Mouse (Mus musculus) liver, embryonic 15.5 days (tissue): ENCODE results near the gene Pde4d. TPM values are rescaled to one million over a fixed set of nuclear protein-coding genes. Genes with fewer than 3 reads are reported as not detected.

Source experiments
- ATAC-seq: fragments of 200-750 bp; cut with Nextera tagmentation; 2 replicates; pipeline ENCODE4 v1.8.0; 2017; ENCODE audit warnings: moderate number of reproducible peaks, mild to moderate bottlenecking, moderate library complexity; ENCODE audit not compliant: insufficient read depth
- H3K27ac ChIP-seq: fragments of 300-500 bp; sonication (generic); replicated peaks from 2 replicates; pipeline ENCODE4 v1.5.1; 2015; ENCODE audit warnings: mild to moderate bottlenecking, inconsistent platforms
- H3K27me3 ChIP-seq: fragments of 300-500 bp; sonication (generic); 2 replicates; pipeline ENCODE4 v1.6.1; 2015; ENCODE audit warnings: mild to moderate bottlenecking, inconsistent platforms
- H3K36me3 ChIP-seq: fragments of 300-500 bp; sonication (generic); replicated peaks from 2 replicates; pipeline ENCODE4 v1.6.1; 2015; ENCODE audit warnings: moderate library complexity, mild to moderate bottlenecking, inconsistent platforms
- H3K4me1 ChIP-seq: fragments of 300-500 bp; sonication (generic); replicated peaks from 2 replicates; pipeline ENCODE4 v1.6.1; 2015; ENCODE audit warnings: inconsistent platforms
- H3K4me2 ChIP-seq: fragments of 300-500 bp; sonication (generic); 2 replicates; pipeline ENCODE4 v1.6.1; 2015; ENCODE audit warnings: moderate library complexity, mild to moderate bottlenecking, inconsistent platforms
- H3K4me3 ChIP-seq: fragments of 300-500 bp; sonication (generic); replicated peaks from 2 replicates; pipeline ENCODE4 v1.5.1; 2015; ENCODE audit warnings: mild to moderate bottlenecking, inconsistent platforms
- H3K9ac ChIP-seq: fragments of 300-500 bp; sonication (generic); 2 replicates; pipeline ENCODE4 v1.6.1; 2015; ENCODE audit warnings: moderate library complexity, mild to moderate bottlenecking, inconsistent platforms
- H3K9me3 ChIP-seq: fragments of 300-500 bp; sonication (generic); replicated peaks from 2 replicates; pipeline ENCODE4 v1.6.1; 2016; ENCODE audit warnings: inconsistent platforms
- WGBS: fragments of 180-500 bp; shearing (Covaris S2); methylation state at CpG from one replicate; pipeline ENCODE4 v1.1.7; 2015; ENCODE audit warnings: mixed read lengths; ENCODE audit not compliant: insufficient replicate concordance; 5-methylcytosine and 5-hydroxymethylcytosine counted together
- polyA plus RNA-seq: library from polyadenylated mRNA; unstranded; fragments of >200 nt; fragmentation: Nextera tagmentation; extraction: Ambion mirVana; gene quantifications from 2 replicates; pipeline ENCODE4 v1.2.1, GENCODE M21; 2015

The Pde4d gene
- polyA plus RNA-seq, 1 experiment from 2014 or later: 13.2 TPM

DNA sequence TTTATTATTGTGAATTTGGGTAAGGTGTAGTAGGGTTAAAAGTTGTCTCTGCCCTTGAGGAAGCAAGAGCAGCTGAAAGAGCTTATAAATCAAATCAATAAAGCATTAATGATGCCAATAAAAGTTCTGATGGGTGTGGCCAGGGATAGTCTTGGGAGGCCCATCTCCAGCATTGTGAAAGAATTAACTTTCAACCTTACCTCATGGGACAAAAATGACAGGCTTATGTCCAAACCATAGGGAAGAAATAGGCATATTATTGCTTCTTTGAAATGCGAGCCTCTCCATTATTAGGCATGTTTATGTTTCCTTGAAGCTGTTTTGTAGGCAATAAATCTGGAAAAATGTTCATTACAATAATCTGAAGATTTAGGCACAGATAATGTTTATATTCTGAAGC lies 10.7 kb upstream of the Pde4d start:
- Histone ChIP-seq H3K27me3 (no peaks in the 10 kb centered on the region), H3K9ac (no peak overlapping the region), H3K4me2 (no peak overlapping the region), H3K36me3 (no peaks in the 10 kb centered on the region), H3K27ac (no peak overlapping the region), H3K4me1 (no peaks in the 10 kb centered on the region), H3K9me3 (no peaks in the 10 kb centered on the region), H3K4me3 (no peak overlapping the region)
- 64% methylated on average over 1 of the region's 1 CpGs for WGBS
- ATAC-seq: no peak

DNA sequence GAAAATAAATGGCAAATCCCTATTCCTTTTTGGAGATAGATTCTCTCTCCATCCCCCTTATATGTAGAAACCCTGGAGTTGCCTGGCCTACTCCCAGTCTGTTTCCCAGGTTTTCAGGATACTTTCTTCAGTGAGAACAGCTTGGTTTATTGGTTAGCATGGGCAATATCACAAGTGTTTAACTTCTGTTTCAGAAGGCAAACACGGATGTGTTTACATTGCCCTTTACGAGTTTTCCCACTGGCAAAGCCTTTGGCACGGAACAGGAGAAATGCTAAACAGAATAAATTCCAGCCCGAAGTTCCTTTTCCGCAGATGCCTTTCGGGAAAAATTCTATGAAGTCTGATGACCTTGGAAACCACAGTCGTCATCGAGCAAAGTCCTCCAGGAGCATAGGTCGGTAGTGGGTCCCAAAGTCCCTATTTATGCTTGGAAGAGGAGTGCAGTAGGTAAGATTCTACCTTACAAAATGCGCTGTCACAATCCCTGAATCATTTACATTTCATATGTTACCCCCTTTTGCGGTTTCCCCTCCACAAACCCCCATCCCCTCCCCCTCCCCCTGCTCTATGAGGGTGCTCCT lies 1.3 kb upstream of the Pde4d start:
- no peak overlapping the region; the same call in 1 of the 2 replicates for H3K4me2 ChIP-seq
- peaks cover 4% of the 10 kb centered on the region; the same call in 1 of the 2 replicates for H3K4me1 ChIP-seq
- no peak for ATAC-seq
- no peak overlapping the region for H3K27ac ChIP-seq
- no peak overlapping the region for H3K9ac ChIP-seq
- H3K4me3 ChIP-seq: no peak overlapping the region
- no peaks in the 10 kb centered on the region for H3K27me3 ChIP-seq
- H3K36me3 ChIP-seq: no peaks in the 10 kb centered on the region
- WGBS: 60% methylated on average over 11 of the region's 11 CpGs
- no peaks in the 10 kb centered on the region for H3K9me3 ChIP-seq

DNA sequence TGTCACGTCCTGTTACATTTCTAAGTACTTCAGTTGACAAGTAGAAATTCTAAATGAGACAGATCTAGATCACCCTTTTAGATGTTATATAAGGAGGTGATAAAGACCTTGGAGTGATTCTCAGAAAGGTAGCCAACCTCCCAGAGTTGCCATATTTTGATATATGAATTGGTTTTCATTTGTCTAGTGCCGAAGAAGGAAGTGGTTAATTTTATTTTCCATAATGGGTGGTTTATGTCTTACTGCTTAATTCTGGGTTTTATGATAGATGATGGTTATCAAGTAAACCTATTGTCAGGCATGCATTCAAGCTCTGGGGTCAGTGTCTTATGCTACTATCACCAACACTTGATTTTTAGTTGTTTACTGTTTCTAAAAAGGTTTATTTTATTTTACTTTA lies 1.4 kb downstream of the Pde4d start:
- no peak for ATAC-seq
- no peaks in the 10 kb centered on the region for H3K9me3 ChIP-seq
- H3K4me3 ChIP-seq: no peak overlapping the region
- no peak overlapping the region for H3K9ac ChIP-seq
- H3K4me2 ChIP-seq: no peak overlapping the region
- 41% methylated on average over 2 of the region's 2 CpGs for WGBS
- H3K4me1 ChIP-seq: peaks cover 4% of the 10 kb centered on the region; the same call in 1 of the 2 replicates
- no peaks in the 10 kb centered on the region for H3K36me3 ChIP-seq
- no peaks in the 10 kb centered on the region for H3K27me3 ChIP-seq
- H3K27ac ChIP-seq: no peak overlapping the region

DNA sequence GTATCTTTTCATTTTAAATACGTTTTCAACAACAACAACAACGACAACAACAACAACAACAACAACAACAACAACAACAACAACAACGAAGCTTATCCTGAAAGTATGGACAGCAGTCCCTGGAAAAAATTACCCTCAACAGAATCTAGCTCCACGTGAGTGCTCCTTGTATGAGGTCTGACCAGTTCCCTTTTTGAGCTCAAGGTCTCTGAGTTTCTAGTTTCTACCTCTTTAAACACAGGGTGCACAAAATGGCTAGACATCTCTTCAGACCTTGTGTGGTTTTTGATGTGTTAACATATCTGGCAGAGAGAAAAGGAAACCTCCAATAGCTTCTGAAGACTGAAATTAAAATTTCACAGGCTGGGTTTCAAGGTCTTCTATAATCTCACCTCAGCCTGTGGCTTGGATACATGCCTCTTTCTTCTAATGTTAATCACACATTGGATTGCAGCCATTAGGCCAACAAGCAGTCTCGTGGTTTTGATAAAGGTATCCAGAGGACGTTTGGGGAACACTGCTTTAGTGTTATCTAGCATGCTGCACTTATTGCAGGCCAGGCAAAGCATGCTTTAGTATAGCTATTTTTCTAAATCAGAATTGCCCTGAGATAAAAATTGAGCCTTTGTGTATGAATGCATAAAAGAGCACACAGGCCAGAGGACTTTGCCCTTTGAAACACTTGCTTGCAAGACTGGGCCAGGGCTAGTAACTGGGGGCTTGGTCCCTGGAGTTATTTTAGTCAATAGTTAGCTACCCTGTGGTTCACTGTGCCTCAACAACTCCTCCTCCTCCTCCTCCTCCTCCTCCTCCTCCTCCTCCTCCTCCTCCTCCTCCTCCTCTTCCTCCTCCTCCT lies 3.5 kb downstream of the Pde4d start:
- H3K4me2 ChIP-seq: no peak overlapping the region
- H3K27ac ChIP-seq: no peak overlapping the region
- H3K27me3 ChIP-seq: no peaks in the 10 kb centered on the region
- WGBS: 30% methylated on average over 6 of the region's 6 CpGs
- no peaks in the 10 kb centered on the region for H3K36me3 ChIP-seq
- H3K4me1 ChIP-seq: peaks cover 4% of the 10 kb centered on the region; the same call in 1 of the 2 replicates
- no peaks in the 10 kb centered on the region for H3K9me3 ChIP-seq
- ATAC-seq: no peak
- H3K4me3 ChIP-seq: no peak overlapping the region
- H3K9ac ChIP-seq: no peak overlapping the region

DNA sequence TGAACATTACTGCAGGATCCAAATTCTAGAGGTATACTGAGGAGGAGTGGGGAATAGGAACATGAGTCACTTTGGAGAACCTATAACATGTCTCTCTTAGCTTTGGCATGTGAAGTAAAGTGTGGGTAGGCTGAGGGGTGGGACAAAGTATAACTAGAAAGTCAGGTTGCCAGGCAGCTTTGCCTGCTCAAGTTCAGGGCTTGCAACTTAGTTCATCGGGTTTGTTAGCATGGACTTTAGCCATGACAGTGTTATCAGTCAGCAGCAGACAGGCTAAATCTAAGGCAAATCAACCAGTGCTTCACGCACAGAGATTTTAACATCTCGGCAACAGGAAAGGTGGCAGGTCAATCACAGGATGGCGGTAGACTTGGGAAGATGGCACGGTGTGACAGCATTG lies 12.8 kb downstream of the Pde4d start:
- Histone ChIP-seq H3K9ac (no peak overlapping the region), H3K4me2 (no peak overlapping the region), H3K4me3 (no peak overlapping the region), H3K9me3 (no peaks in the 10 kb centered on the region), H3K27me3 (no peaks in the 10 kb centered on the region), H3K27ac (no peak overlapping the region), H3K36me3 (no peaks in the 10 kb centered on the region), H3K4me1 (no peaks in the 10 kb centered on the region)
- WGBS: 47% methylated on average over 5 of the region's 5 CpGs
- ATAC-seq: no peak

DNA sequence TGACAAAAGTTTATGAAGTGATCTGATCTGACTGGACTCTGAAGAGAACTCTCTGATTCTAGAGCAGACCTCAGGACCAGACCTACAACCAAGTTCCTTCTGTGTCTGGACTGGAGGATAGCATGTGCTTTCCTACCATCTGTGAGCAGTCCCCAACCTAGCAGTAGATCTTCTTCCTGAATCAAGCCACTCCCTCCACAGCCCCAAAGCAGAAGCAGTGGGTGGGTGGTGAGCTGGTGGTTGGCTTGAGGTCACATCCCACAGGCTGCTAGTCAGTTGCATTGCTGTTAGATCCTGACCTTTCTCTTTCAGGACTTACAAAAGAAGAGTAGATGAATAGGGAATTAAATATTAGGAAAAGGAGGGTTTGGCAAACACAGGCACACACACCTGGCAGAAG lies 16.0 kb downstream of the Pde4d start:
- no peak overlapping the region for H3K9ac ChIP-seq
- H3K36me3 ChIP-seq: no peaks in the 10 kb centered on the region
- H3K4me3 ChIP-seq: no peak overlapping the region
- H3K4me1 ChIP-seq: no peaks in the 10 kb centered on the region
- no peaks in the 10 kb centered on the region for H3K9me3 ChIP-seq
- ATAC-seq: no peak
- no peaks in the 10 kb centered on the region for H3K27me3 ChIP-seq
- no peak overlapping the region for H3K4me2 ChIP-seq
- H3K27ac ChIP-seq: no peak overlapping the region

DNA sequence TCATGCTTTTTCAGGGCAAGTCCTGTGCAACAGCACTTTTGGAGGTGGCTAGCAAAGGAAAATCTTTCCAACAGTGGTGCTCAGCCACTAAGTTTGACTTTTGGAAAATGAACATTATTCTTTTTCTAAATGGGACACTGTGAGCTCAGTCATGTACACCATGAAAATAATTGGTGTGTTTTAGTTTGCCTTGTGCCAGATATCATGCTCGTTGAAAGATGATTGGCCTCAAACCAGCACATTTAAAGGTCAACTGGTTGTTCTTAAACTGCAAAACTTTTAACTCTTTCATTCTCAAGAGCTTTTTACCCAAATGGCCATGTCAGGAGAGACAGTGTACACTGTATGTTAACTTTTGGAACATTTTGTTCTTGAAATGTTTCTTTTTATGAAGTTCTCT lies 17.3 kb downstream of the Pde4d start:
- Histone ChIP-seq H3K36me3 (no peaks in the 10 kb centered on the region), H3K9me3 (no peaks in the 10 kb centered on the region), H3K4me3 (no peak overlapping the region), H3K4me1 (no peaks in the 10 kb centered on the region), H3K27ac (no peak overlapping the region), H3K9ac (no peak overlapping the region), H3K4me2 (no peak overlapping the region), H3K27me3 (no peaks in the 10 kb centered on the region)
- ATAC-seq: no peak
- WGBS: 46% methylated on average over 1 of the region's 1 CpGs

DNA sequence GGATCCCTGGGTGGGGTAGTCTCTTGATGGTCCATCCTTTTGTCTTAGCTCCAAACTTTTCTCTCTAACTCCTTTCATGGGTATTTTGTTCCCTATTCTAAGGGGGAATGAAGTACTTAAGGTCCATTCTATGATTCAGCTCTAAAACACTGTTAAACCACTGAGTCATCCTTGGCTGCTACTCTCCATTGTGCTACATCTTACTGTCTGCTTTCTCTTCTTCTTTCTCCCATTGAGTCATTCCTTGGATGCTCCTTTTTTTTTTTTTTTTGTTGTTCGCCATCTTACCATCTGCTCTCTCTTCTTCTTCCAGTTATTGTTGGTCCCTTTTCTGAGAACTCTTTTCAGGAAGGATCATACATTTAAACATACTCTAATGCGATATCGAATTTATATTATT lies 30.7 kb downstream of the Pde4d start:
- no peak overlapping the region for H3K27ac ChIP-seq
- ATAC-seq: no peak
- WGBS: 69% methylated on average over 3 of the region's 3 CpGs
- no peak overlapping the region for H3K4me3 ChIP-seq
- H3K4me2 ChIP-seq: no peak overlapping the region
- H3K27me3 ChIP-seq: no peaks in the 10 kb centered on the region
- no peaks in the 10 kb centered on the region for H3K36me3 ChIP-seq
- H3K9ac ChIP-seq: no peak overlapping the region
- no peaks in the 10 kb centered on the region for H3K4me1 ChIP-seq
- H3K9me3 ChIP-seq: no peaks in the 10 kb centered on the region

DNA sequence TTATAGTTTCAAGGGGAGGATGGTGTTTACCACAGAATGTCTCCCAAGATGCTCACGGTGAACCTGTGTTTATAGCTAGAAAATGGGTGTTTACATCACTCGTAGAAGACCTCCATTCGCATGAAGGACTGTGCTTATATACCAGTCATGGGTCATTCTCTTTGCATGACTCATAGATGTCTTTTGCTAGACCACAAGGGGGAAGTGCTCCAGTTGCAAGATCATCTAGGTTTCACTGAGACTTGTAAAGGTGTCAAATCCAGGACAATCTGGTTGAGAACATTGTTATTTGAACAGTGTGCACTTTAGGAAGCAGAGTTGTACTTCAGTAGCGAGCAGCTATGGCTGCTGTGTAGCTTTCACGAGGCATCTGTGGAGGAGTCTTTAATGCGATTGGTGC lies 35.3 kb downstream of the Pde4d start:
- Histone ChIP-seq H3K9me3 (no peaks in the 10 kb centered on the region), H3K36me3 (no peaks in the 10 kb centered on the region), H3K4me2 (no peak overlapping the region), H3K4me1 (no peaks in the 10 kb centered on the region), H3K27ac (no peak overlapping the region), H3K27me3 (no peaks in the 10 kb centered on the region), H3K9ac (no peak overlapping the region), H3K4me3 (no peak overlapping the region)
- ATAC-seq: no peak
- WGBS: 53% methylated on average over 6 of the region's 6 CpGs

DNA sequence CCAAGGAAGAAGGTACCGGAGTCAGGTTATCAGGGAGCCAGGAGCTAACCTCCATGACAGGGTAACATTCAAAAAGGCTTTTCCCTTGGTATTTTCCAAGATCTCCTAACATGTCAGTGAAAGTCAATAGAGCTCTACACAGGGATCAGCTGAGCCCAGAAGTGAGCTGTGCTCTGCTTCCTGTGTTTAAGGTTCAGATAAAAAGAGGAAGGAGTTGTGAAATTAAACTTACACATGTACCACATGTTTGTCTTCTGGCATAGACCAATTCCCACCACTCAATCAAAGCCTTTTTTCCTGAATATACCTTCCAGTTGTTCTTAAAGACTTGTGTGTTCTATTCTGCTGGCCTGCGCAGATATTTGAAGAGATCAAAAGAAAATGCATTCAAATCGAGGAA lies 37.3 kb downstream of the Pde4d start:
- Histone ChIP-seq H3K4me3 (no peak overlapping the region), H3K27ac (no peak overlapping the region), H3K4me2 (no peak overlapping the region), H3K4me1 (no peaks in the 10 kb centered on the region), H3K9me3 (no peaks in the 10 kb centered on the region), H3K9ac (no peak overlapping the region), H3K27me3 (no peaks in the 10 kb centered on the region), H3K36me3 (no peaks in the 10 kb centered on the region)
- ATAC-seq: no peak
- 59% methylated on average over 3 of the region's 3 CpGs for WGBS

DNA sequence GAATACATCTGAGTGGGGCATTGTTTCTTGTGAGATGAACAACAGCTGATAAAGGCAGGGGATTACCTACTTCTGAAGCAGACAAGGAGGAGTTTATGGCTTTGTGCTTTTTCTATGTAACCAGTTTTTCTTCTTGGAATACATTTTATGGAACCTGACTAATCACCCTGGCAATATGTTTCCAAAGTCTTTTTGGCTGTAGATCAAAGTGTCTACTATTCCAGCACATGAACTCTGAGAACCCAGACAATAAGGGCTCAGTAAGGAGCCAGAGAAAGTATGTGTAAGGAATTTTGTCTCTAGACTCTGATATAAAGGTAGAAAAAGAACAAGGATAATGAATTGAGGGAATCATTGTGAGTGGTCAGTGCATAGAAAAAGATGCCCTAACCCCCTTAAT lies 40.1 kb downstream of the Pde4d start:
- ATAC-seq: no peak
- Histone ChIP-seq H3K36me3 (no peaks in the 10 kb centered on the region), H3K27ac (no peak overlapping the region), H3K9me3 (no peaks in the 10 kb centered on the region), H3K4me3 (no peak overlapping the region), H3K4me1 (no peaks in the 10 kb centered on the region), H3K27me3 (no peaks in the 10 kb centered on the region), H3K4me2 (no peak overlapping the region), H3K9ac (no peak overlapping the region)

DNA sequence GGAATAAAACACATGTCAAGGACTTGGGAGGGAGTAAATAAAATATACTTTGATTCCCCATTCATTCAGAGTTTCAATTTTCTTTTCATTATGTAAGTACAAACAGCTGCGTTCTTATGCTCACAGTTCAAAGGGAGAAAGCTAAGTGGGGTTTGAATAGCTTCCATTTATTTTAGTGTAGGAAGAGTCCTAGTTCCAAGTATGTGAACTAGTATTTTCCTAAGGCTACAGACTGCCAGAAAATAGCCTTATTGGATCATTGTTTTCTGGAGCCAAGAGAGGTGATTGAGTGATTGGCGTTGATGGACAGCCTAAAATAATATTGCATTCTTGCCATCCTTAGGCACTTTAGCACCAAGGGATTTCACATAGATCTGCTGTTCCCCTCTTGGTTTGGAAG lies 41.1 kb downstream of the Pde4d start:
- H3K9me3 ChIP-seq: no peaks in the 10 kb centered on the region
- H3K9ac ChIP-seq: no peak overlapping the region
- 68% methylated on average over 2 of the region's 2 CpGs for WGBS
- no peak overlapping the region for H3K27ac ChIP-seq
- H3K36me3 ChIP-seq: no peaks in the 10 kb centered on the region
- no peak overlapping the region for H3K4me3 ChIP-seq
- no peaks in the 10 kb centered on the region for H3K27me3 ChIP-seq
- H3K4me2 ChIP-seq: no peak overlapping the region
- no peaks in the 10 kb centered on the region for H3K4me1 ChIP-seq
- no peak for ATAC-seq
